Mouse (Mus musculus) embryonic fibroblast, embryonic 13.5 days (primary cell): ENCODE data around the gene Tsen2.

Source experiments
- CTCF ChIP-seq: IDR thresholded peaks from 2 replicates; pipeline ENCODE4 v1.5.1; 2011; ENCODE audit warnings: mild to moderate bottlenecking, control low read depth, low read length, moderate library complexity, borderline replicate concordance; ENCODE audit not compliant: insufficient read depth
- POLR2A ChIP-seq: IDR thresholded peaks from 2 replicates; pipeline ENCODE4 v1.6.1; 2011; ENCODE audit warnings: low read depth, mild to moderate bottlenecking, control low read depth, low read length, moderate library complexity

DNA sequence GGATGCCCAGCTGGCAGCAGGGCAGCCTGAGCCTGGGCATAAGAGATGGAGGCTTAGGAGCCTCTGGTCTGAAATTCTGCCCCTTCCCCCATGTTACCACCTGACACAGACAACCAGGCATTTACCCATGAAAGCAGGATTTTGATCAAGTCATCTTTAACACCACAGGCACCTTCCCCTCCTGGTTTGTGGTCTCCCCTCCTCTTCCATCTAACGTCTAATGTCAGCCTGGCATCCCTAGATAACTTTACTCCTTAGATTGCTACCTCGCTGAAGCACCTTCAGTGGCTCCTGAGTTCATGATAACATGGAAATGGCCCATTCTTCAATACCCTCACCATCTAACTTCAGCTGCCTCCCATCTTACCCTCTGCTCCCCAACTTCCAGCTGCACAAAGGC lies 26.1 kb upstream of the Tsen2 start:
- TF ChIP-seq CTCF (no peak), POLR2A (no peak)
